ENCODE assay signal across 8 mouse cellular contexts in the genomic region with DNA sequence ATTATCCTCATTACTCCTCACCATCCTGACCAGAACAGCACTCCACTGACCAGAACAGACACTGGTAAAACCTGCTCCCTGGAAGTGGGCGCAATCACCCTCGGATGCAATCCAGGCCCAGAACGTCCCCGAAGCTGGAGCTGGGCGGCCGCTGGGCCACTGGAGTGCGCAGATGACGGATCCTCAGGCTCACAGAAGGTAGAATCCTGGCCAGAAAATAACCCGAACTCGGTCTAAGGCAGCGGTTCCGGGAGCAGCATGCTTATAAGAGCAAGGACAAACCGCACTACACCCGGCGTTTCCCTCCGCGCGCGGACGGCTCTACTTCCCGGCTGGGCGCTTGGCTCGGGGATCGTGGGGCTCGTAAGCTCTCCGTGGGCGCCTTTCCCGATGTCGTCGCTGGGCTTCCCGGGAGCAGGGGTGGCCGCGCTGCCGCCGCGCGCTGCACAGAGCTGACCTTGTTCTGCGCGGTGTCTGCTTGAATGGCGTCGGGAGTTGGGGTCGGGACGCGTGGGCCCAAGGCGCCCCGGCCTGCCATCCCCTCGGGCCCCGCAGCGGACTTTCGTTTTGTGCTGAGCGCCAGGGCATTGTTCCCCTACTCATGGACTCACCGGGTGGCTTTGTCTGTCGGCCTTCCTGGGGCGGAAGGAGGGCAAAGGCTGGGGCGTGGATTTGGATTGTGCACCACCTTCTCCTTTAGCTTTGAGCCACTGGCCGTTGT.
A peak's percentile ranks its signal among the peaks of the same experiment; 100 is the strongest.
DNase-seq lines count a peak whose midpoint lies in the region; ATAC-seq and TF ChIP-seq lines count a peak whose summit lies in the region.

No protein-coding gene starts in this region.

- no peaks in the 10 kb centered on the region for H3K9me3 ChIP-seq in intestine, postnatal 0 days (ENCODE audit: control insufficient read depth)
- H3K9me3 ChIP-seq in midbrain, embryonic 10.5 days (replicated peaks) = peaks cover 5% of the 10 kb centered on the region; the same call in 1 of the 2 replicates

- peak; percentile 93 for DNase-seq in adrenal gland, adult 2 months
- DNase-seq in embryo, embryonic 9.5 days (ENCODE audit: extremely low spot score) = peak; percentile 84
- peak; percentile 78 to 93 for DNase-seq in gastrocnemius, postnatal 4 days (ENCODE audit: low spot score in 2 of 2)
- peak; percentile 81 to 83 for DNase-seq in left cerebral cortex, postnatal 36 days (ENCODE audit: low spot score in 2 of 2)
- peak; percentile 86 for DNase-seq in midbrain, embryonic 10.5 days (ENCODE audit: low spot score)
- DNase-seq in right cerebral cortex, postnatal 36 days (ENCODE audit: low spot score in 2 of 2) = peak; percentile 59 to 61
- DNase-seq in urinary bladder, postnatal 4 days (ENCODE audit: low spot score in 2 of 2) = peak; percentile 87 to 92

- peak overlapping the region; percentile 64 for H3K4me3 ChIP-seq in intestine, postnatal 0 days (ENCODE audit: low read depth, low read length)
- H3K4me3 ChIP-seq in midbrain, embryonic 10.5 days = peak overlapping the region; percentile 76

- H3K27me3 ChIP-seq in intestine, postnatal 0 days (replicated peaks; ENCODE audit: control insufficient read depth, insufficient read depth, low read length) = no peaks in the 10 kb centered on the region
- H3K27me3 ChIP-seq in midbrain, embryonic 10.5 days (ENCODE audit: low read depth, poor library complexity, severe bottlenecking) = peaks cover 27% of the 10 kb centered on the region

- peak overlapping the region; percentile 63 for H3K9ac ChIP-seq in intestine, postnatal 0 days (ENCODE audit: low read depth, low read length)

- 0 out of 2 replicates have a peak, but pooled peaks have one; percentile 4 for TF ChIP-seq CTCF in intestine, postnatal 0 days (IDR thresholded peaks at IDR 0.05; ENCODE audit: low read depth)

- H3K4me1 ChIP-seq in intestine, postnatal 0 days (replicated peaks; ENCODE audit: control insufficient read depth, insufficient read depth, low read length) = no peaks in the 10 kb centered on the region
- H3K4me1 ChIP-seq in midbrain, embryonic 10.5 days = peaks cover 16% of the 10 kb centered on the region

- under 1% methylated on average over 56 of the region's 56 CpGs for WGBS in intestine, postnatal 0 days
- under 1% methylated on average over 56 of the region's 56 CpGs for WGBS in midbrain, embryonic 10.5 days

- peak overlapping the region; percentile 70 for H3K4me2 ChIP-seq in intestine, postnatal 0 days (replicated peaks; ENCODE audit: low read depth)

- H3K27ac ChIP-seq in intestine, postnatal 0 days (ENCODE audit: low read depth, low read length) = peak overlapping the region; percentile 94
- H3K27ac ChIP-seq in midbrain, embryonic 10.5 days (replicated peaks) = peak overlapping the region; percentile 97

- intact Hi-C loops in left cerebral cortex, postnatal 36 days (cut with DNase I) = loop anchor here (5.0 kb wide), 1 partner anchor 75 kb away; a partner anchor contains a TSS

- H3K36me3 ChIP-seq in intestine, postnatal 0 days (ENCODE audit: control insufficient read depth, insufficient read depth) = no peaks in the 10 kb centered on the region
- H3K36me3 ChIP-seq in midbrain, embryonic 10.5 days = no peaks in the 10 kb centered on the region

- peak; percentile 93 for ATAC-seq in intestine, postnatal 0 days

Comparison
In these comparisons a context has a peak if more than half of its experiments do, and no peak if none do; other contexts are left out.
1. Peak in every context shown above with its lines: DNase-seq, ATAC-seq, H3K4me3 ChIP-seq and H3K27ac ChIP-seq.